Mouse (Mus musculus) subcutaneous adipose tissue, adult 2 months (tissue): ENCODE data around the gene A4galt. TPM values are rescaled to one million over a fixed set of nuclear protein-coding genes. Genes with fewer than 3 reads are reported as not detected.

ENCODE experiments used
- polyA plus RNA-seq: library from polyadenylated mRNA; depleted of rRNA; stranded (reverse); fragments of >200 nt; gene quantifications from 2 replicates; pipeline ENCODE4 v1.2.3, GENCODE M21; 2012; ENCODE audit warnings: low replicate concordance; rRNA removed

A4galt gene
- polyA plus RNA-seq: 33.5 and 133 TPM in 2 replicates

GRCm38 (mm10) chr15:83251176-83252004 lies at the start of gene A4galt:
TSS of gene A4galt (minus strand) at chr15:83251774.

Other genes starting within 250 kb of the A4galt start
- 10.2 and 14.0 TPM in 2 replicates for gene Nfam1, start 218.5 kb downstream of the A4galt start, polyA plus RNA-seq
- gene Serhl, start 162.3 kb downstream of the A4galt start, polyA plus RNA-seq: 79.8 and 124 TPM in 2 replicates
- 86.9 and 155 TPM in 2 replicates for gene Rrp7a, start 129.0 kb downstream of the A4galt start, polyA plus RNA-seq
- 54.5 and 96.4 TPM in 2 replicates for gene Poldip3, start 102.4 kb downstream of the A4galt start, polyA plus RNA-seq
- gene Cyb5r3, start 79.2 kb downstream of the A4galt start, polyA plus RNA-seq: 299 and 374 TPM in 2 replicates
- 48.1 and 56.8 TPM in 2 replicates for gene Arfgap3, start 98.5 kb upstream of the A4galt start, polyA plus RNA-seq
- 49.1 and 51.0 TPM in 2 replicates for gene Pacsin2, start 212.8 kb upstream of the A4galt start, polyA plus RNA-seq